Comparison of ENCODE assay signal across 17 mouse cellular contexts in the genomic region with DNA sequence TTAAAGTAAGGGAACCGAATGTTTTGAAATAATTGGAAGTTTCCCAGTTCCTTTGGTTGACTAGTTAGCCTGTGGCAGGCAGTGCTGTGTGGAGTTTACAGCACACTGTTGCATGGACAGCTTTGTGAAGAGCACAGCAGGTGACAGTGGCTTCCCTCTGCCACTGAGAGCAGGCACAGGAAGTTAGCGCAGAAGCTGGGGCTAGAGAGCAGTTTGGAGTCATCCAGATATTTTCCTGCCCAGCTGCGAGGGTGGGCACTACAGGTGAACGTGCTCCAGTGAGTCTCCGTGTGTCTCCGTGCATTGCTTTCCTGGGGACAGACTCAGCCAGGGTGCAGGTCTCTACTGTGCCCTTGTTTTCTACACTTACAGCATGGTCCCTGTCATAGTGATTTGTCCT. TPM values are rescaled to one million over a fixed set of nuclear protein-coding genes. Genes with fewer than 3 reads are reported as not detected.
DNase-seq lines count a peak whose midpoint lies in the region; ATAC-seq lines count a peak whose summit lies in the region.
"Had no signal": no experiment of that assay in that cellular context is flagged by ENCODE, and none has a peak within 500 bp of the region (broad histone marks: within the 10 kb centered on the region; RNA-seq: fewer than 3 reads in every experiment).

No protein-coding gene starts in this region.

- ATAC-seq in lung, embryonic 16.5 days (ENCODE audit: low read depth) = 0 out of 2 replicates have a peak, but pooled peaks have one; percentile 24
- ATAC-seq: midbrain, embryonic 16.5 days had no signal

- H3K4me3 ChIP-seq in lung, embryonic 16.5 days (ENCODE audit: low read length) = no peak overlapping the region
- H3K4me3 ChIP-seq in embryonic facial prominence, embryonic 10.5 days = no peak overlapping the region
- H3K4me3 ChIP-seq: hindbrain, embryonic 15.5 days; neural tube, embryonic 13.5 days had no signal

- H3K4me2 ChIP-seq in lung, embryonic 16.5 days (ENCODE audit: low read depth, low read length) = no peak overlapping the region
- H3K4me2 ChIP-seq: hindbrain, embryonic 15.5 days; neural tube, embryonic 13.5 days had no signal

- no peak for DNase-seq in lung, postnatal 25 days (ENCODE audit: low spot score)
- DNase-seq in ZHBTc4 (ENCODE audit: low read depth, low spot score) = peak; percentile 28
- peak; percentile 58 for DNase-seq in naive thymus-derived CD4-positive, alpha-beta T cell, adult 2 months (ENCODE audit: low read depth)
- no peak for DNase-seq in embryonic facial prominence, embryonic 10.5 days (ENCODE audit: low spot score)
- no peak for DNase-seq in cerebellum, adult 11 months
- no peak for DNase-seq in layer of hippocampus, adult 9-11 months
- DNase-seq: adrenal gland, postnatal 25 days; cerebellum, adult 9-11 months; embryo, embryonic 11 days; forebrain, postnatal 0 days; gastrocnemius, postnatal 14 days; heart, postnatal 14 days; layer of hippocampus, postnatal 36 days had no signal

- no peak overlapping the region for H3K9ac ChIP-seq in lung, embryonic 16.5 days (ENCODE audit: low read length)
- H3K9ac ChIP-seq: forebrain, postnatal 0 days; hindbrain, embryonic 15.5 days; neural tube, embryonic 13.5 days had no signal

- no peaks in the 10 kb centered on the region for H3K27me3 ChIP-seq in lung, embryonic 16.5 days (ENCODE audit: control insufficient read depth, insufficient read depth, low read depth, low read length)
- no peaks in the 10 kb centered on the region for H3K27me3 ChIP-seq in embryonic facial prominence, embryonic 10.5 days (replicated peaks; ENCODE audit: low read depth, poor library complexity, severe bottlenecking)
- H3K27me3 ChIP-seq: hindbrain, embryonic 15.5 days; neural tube, embryonic 13.5 days had no signal

- no peak overlapping the region; the same call in 1 of the 2 replicates for H3K27ac ChIP-seq in lung, embryonic 16.5 days (ENCODE audit: low read length)
- no peak overlapping the region for H3K27ac ChIP-seq in embryonic facial prominence, embryonic 10.5 days (replicated peaks)
- H3K27ac ChIP-seq: hindbrain, embryonic 15.5 days; neural tube, embryonic 13.5 days had no signal

- no peaks in the 10 kb centered on the region for H3K36me3 ChIP-seq in lung, embryonic 16.5 days (ENCODE audit: control insufficient read depth, insufficient read depth, low read length)
- H3K36me3 ChIP-seq in embryonic facial prominence, embryonic 10.5 days (replicated peaks) = 0 out of 2 replicates have a peak, but pooled peaks cover 5% of the 10 kb centered on the region
- H3K36me3 ChIP-seq: hindbrain, embryonic 15.5 days; neural tube, embryonic 13.5 days had no signal

- peaks cover 32% of the 10 kb centered on the region for H3K4me1 ChIP-seq in lung, embryonic 16.5 days (replicated peaks; ENCODE audit: control insufficient read depth, insufficient read depth, low read length)
- peaks cover 67% of the 10 kb centered on the region for H3K4me1 ChIP-seq in embryonic facial prominence, embryonic 10.5 days

- 36% methylated on average over 6 of the region's 6 CpGs for whole genome bisulfite sequencing in lung, embryonic 16.5 days
- WGBS in embryonic facial prominence, embryonic 10.5 days = 40% methylated on average over 6 of the region's 6 CpGs

- H3K9me3 ChIP-seq in lung, embryonic 16.5 days (ENCODE audit: control insufficient read depth, low read length) = no peaks in the 10 kb centered on the region
- no peaks in the 10 kb centered on the region for H3K9me3 ChIP-seq in embryonic facial prominence, embryonic 10.5 days
- H3K9me3 ChIP-seq: hindbrain, embryonic 15.5 days; neural tube, embryonic 13.5 days had no signal

RNA-seq across cellular contexts. Expression of a gene that starts 30.4 kb away (rescaled TPM):
- 9.5 and 11.0 TPM in 2 replicates for polyA plus RNA-seq in lung, embryonic 16.5 days (2015; fragmentation: Nextera tagmentation; extraction: Ambion mirVana)
- 11.5 and 11.6 TPM in 2 replicates for polyA plus RNA-seq in embryonic facial prominence, embryonic 10.5 days (2016; fragmentation: Nextera tagmentation; extraction: Ambion mirVana)

Comparison
In these comparisons a context has a peak if more than half of its experiments do, and no peak if none do; other contexts are left out.
1. DNase-seq: peak in ZHBTc4 (single experiment) and naive thymus-derived CD4-positive, alpha-beta T cell, adult 2 months (single experiment); none in lung, postnatal 25 days (single experiment), embryonic facial prominence, embryonic 10.5 days (single experiment), cerebellum, adult 11 months (single experiment) and layer of hippocampus, adult 9-11 months (single experiment).